Mouse (Mus musculus): ENCODE measurements around the gene Atp5b.
A peak's percentile ranks its signal among the peaks of the same experiment; 100 is the strongest.
"Not testable (repeated sequence)": the region's sequence is repeated elsewhere in the genome, so short reads cannot be mapped to it uniquely, and the experiment has no call there.

The Atp5b gene

DNA sequence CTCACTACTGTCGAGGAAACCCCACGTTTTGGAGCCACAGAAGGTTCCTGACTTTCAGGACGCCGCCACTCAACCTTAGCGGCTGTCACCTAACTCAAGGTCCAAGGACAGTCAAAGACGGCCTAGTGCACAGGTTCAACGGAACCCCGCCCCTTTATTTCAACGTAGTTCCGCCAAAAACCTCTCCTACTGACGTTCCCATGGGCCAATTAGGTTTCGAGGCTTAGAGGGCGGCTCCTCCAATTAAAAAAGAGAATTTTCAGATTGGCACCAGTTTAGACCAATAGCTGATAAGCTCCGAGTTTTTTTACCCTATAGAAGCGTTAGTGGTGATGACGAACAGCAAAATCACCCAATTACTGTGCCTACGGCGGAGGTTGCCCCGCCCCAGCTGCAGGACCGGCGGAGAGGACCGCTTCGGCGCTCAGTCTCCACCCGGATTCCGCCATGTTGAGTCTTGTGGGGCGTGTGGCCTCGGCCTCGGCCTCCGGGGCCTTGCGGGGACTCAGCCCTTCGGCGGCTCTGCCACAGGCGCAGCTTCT is at the start of gene Atp5b:
TSS of gene Atp5b (plus strand) at position 394 of the 542 bp plus-strand sequence.
- peak; percentile 94 for DNase-seq (ENCODE audit: low read depth in 2 of 2, low spot score in 2 of 2)

DNA sequence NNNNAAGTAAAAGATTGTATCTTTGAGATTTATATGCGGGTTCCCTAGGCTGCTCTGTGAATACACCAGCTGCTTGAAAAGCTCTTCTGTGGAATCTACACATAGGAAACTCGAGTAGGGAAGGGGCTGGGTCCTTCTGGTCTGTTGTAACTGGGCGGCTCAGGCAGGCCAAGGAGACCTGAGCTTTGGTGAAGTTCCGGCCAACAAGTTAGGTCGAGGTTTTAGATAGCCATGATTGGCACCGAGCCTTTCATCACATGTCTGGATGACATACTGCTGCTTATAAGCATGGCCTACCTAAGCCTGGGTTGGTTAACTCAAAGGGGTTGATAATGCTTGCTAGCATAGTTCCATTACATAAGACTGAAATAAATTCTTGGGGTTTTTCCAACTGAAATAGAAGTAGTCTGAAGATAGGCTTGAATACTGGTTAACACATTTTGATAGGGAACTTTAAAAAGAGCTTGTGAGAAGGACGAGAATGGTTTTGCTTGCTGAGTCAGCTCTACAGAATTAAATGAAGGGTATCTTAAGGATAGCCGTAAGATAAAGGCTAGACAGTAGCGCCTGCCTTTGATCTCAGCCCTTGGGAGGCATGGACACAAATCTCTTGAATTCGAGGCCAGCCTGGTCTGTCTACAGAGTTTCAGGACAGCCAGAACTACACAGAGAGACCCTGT is 46.2 kb upstream of the Atp5b start:
- no peak for DNase-seq (ENCODE audit: low read depth in 2 of 2, low spot score in 2 of 2)

DNA sequence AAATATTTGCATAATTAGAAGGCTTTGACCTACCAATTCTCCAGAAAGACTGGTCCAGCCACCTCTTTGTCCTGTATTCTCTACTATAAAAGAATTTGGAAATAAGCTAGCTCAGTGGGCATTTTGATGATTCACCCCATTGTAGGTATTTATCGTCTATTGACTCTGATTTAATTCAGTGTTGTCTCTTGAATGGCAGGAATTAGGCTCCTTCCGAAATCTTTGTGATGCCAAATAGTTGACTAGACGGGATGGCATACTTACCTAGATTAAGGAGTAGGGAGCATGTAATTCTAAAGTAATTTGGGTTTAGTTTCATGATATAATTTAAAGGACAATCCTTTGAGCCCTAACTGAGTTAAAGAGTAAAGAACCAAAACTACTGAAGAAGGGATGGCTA is 45.2 kb upstream of the Atp5b start:
- no peak for DNase-seq (ENCODE audit: low read depth in 2 of 2, low spot score in 2 of 2)

DNA sequence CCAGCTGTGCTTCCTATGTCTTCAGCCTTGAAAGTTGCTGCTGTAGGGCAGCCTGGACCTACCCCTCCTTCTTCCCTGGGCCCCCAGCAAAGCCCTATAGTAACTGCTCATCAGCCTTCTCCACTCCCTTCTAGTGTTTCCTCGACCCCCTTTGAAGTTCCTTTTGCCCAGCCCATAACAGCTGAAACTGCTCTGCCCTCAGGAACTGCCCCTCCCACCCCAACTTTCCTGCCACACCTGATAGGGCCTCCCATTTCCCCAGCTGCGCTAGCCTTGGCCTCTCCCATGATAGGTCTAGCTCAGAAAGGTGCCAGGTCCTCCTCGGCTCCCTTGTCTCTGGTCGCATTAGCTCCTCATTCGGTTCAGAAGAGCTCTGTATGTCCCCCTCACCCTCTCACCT is 43.9 kb upstream of the Atp5b start:
- DNase-seq (ENCODE audit: low read depth in 2 of 2, low spot score in 2 of 2): no peak

DNA sequence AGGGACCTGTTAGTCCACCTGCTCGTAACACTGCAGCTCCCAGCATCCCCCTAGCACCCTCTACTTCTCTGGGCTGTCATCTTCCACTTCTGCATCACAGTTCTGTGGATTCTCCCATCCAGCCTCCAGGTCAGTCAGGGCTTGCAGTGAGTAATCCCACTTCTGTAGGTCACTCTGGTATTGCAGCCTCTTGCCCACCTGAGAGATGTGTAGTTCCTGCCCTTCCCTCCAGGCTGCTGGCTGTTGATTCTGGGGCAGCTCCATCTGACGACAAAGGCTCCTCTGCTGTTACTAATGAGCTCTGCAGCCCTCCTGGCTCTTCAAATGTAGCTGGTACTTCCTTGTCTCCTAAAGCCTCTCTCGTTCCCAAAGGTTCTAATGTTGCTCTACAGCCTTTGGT is 43.2 kb upstream of the Atp5b start:
- DNase-seq (ENCODE audit: low read depth in 2 of 2, low spot score in 2 of 2): no peak

DNA sequence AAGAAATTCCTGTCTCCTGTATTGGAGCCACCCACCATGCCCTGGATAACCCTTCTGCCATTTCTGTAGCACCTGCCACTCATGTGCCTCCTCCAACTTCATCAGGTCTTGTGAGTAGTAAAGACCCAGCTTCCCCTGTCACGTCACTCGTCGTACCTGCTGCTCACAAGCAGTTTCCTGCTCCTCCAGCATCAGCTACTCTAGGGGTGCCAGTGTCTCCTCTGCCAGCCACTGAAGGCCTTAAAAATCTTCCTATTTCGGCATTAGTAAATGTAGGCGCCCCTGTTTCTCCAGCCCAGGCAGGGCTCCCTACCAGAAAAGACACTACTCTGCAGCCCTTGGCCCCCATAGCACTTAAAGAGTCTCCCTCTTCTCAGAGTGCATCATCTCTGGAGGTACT is 42.8 kb upstream of the Atp5b start:
- no peak for DNase-seq (ENCODE audit: low read depth in 2 of 2, low spot score in 2 of 2)

DNA sequence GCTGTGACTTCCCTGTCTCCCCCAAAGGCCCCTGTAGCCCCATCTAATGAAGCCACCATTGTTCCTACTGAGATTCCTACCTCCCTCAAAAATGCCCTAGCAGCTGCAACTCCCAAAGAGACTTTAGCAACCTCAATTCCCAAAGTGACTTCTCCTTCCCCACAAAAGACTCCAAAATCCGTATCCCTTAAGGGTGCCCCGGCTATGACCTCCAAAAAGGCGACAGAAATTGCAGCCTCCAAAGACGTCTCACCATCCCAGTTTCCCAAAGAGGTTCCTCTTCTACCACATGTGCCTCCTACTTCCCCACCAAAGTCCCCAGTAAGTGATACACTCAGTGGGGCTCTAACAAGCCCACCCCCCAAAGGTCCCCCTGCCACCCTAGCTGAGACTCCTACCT is 41.4 kb upstream of the Atp5b start:
- no peak for DNase-seq (ENCODE audit: low read depth in 2 of 2, low spot score in 2 of 2)

DNA sequence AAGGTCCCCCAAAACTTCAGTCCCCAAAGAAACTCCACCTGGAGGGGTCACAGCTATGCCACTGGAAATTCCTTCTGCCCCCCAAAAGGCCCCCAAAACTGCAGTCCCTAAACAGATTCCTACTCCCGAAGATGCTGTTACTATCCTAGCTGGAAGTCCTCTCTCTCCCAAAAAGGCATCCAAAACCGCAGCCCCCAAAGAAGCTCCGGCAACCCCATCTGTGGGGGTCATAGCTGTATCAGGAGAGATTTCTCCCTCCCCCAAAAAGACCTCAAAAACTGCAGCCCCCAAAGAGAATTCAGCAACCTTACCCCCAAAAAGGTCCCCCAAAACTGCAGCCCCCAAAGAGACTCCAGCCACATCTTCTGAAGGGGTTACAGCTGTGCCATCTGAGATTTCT is 40.6 kb upstream of the Atp5b start:
- DNase-seq (ENCODE audit: low read depth in 2 of 2, low spot score in 2 of 2): no peak

DNA sequence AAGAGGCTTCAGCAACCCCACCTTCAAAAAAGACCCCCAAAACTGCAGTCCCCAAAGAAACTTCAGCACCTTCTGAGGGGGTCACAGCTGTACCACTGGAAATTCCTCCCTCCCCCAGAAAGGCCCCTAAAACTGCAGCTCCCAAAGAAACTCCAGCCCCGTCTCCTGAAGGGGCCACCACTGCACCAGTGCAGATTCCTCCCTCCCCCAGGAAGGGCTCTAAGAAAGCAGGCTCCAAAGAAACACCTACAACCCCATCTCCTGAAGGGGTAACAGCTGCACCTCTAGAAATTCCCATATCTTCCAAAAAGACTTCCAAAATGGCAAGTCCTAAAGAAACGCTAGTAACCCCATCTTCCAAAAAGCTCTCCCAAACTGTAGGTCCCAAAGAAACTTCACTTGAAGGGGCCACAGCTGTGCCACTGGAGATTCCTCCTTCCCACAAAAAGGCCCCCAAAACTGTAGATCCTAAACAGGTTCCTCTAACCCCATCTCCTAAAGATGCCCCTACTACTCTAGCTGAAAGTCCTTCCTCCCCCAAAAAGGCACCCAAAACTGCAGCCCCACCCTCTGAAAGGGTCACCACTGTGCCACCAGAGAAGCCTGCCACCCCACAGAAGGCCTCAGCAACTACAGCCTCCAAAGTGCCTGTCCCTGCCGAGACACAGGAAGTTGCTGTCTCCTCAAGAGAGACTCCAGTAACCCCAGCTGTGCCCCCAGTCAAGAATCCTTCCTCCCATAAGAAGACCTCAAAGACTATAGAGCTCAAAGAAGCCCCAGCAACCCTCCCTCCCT is 39.8 kb upstream of the Atp5b start:
- DNase-seq (ENCODE audit: low read depth in 2 of 2, low spot score in 2 of 2): no peak

DNA sequence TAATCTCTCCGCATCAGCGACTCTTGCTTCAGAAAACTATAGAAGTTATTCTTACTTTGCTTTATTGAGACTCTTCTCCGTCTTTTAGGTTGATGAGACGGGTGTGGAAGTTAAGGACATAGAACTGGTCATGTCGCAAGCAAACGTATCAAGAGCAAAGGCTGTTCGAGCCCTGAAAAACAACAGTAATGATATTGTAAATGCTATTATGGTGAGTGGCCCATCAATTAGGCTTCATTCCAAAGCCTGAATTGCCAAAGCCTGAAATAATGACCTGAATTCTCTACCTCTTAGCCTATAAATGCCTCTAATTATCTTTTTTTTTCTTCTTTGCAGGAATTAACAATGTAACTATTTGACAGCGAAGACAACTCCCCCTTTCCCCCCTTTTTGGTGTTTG is 34.9 kb upstream of the Atp5b start:
- DNase-seq (ENCODE audit: low read depth in 2 of 2, low spot score in 2 of 2): no peak

DNA sequence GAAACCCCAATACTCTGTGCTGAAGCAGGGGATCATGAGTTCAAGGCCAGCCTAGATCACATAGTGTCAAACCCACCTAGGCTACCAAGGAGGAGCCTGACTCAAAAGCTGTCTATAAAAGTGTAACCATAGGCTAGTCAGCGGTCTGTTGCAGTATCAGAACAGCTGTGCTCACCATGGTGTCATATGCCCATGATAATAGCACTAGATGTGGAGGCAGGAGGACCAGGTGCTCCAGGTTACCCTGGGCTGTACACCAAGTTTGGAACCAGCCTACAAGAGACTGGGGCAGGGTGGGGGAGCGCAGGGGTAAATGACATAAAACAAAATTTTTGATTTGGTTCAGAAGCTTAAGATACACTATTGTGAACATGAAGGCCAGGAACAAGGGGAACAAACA is 33.3 kb upstream of the Atp5b start:
- no peak for DNase-seq (ENCODE audit: low read depth in 2 of 2, low spot score in 2 of 2)

DNA sequence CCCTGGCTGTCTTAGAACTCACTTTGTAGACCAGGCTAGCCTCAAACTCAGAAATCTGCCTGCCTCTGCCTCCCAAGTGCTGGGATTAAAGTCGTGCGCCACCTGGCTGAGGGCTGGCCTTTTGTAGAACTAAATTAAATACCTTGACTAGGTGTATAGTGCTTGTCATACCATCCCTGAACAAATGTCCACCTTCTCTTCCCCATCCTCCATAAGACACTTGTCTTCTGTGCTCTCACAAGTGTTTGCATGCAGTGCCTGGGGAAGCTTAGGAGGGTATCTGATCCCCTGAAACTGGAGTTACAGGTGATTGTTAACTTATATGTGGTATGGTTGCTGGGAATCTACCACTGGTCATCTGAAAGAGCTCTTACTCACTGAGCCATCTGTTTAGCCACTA is 32.7 kb upstream of the Atp5b start:
- DNase-seq (ENCODE audit: low read depth in 2 of 2, low spot score in 2 of 2): no peak

DNA sequence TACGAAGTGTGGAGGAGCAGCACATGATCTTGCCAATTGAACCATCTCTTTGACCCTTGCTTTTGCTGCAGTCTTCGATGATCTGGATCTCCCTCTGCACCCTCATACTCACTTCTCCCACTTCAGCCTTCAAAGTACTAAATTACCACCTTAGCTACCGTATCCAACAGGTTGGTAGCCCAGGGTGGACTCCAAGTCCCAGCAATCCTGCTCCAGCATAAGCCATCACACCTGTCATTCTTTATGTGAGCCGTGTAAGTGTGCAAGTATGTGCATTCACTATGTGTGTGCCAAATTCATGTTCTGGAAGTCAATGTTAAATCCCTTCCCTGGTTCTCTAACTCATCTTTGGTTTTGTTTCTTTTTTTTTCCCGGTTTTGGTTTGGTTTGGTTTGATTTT is 31.5 kb upstream of the Atp5b start:
- DNase-seq (ENCODE audit: low read depth in 2 of 2, low spot score in 2 of 2): no peak

DNA sequence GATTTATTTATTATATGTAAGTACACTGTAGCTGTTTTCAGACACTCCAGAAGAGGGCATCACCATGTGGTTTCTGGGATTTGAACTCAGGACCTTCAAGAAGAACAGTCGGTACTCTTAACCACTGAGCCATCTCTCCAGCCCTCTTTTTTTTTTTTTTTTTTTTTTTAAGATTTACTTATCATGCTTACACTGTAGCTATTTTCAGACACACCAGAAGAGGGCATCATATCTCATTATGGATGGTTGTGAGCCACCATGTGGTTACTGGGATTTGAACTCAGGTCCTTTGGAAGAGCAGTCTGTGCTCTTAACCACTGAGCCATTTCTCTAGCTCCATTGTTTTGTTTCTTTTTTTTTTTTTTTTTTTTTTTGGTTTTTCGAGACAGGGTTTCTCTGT is 30.9 kb upstream of the Atp5b start:
- DNase-seq (ENCODE audit: low read depth in 2 of 2, low spot score in 2 of 2): not testable (repeated sequence)

DNA sequence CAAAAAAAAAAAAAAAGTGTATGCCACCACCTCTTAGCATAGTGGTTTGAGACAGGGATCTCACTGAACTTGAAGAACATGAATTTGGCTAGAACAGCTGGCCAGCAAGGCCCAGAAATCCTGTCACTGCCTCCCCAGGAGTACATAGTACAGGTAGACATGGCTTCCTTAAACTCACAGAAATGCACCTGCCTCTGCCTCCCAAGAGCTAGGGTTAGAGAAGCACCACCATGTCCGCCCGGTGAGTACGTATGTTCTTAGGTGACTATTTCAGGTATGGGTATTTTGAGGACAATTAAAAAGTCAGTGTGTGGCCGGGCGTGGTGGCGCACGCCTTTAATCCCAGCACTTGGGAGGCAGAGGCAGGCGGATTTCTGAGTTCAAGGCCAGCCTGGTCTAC is 30.1 kb upstream of the Atp5b start:
- DNase-seq (ENCODE audit: low read depth in 2 of 2, low spot score in 2 of 2): no peak

DNA sequence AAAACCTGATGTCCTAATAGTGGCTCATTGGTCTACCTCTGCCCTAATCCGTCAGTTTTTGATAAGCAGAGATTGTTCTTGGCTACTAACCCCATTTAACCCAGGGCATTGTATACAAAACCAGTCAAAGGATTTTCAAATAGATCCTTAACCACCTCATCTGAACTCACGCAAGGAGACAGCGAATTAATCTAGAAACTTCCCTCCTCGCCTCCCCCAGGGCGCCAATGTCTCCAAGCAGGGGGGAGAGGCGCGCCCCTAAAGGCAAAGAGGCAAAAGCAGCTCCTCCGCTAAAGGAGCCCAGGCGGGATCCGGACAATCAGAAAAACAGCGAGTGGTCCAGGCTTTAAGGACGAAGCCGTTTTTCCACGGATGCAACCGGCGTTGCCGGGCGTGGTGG is 24.9 kb upstream of the Atp5b start:
- DNase-seq (ENCODE audit: low read depth in 2 of 2, low spot score in 2 of 2): no peak

DNA sequence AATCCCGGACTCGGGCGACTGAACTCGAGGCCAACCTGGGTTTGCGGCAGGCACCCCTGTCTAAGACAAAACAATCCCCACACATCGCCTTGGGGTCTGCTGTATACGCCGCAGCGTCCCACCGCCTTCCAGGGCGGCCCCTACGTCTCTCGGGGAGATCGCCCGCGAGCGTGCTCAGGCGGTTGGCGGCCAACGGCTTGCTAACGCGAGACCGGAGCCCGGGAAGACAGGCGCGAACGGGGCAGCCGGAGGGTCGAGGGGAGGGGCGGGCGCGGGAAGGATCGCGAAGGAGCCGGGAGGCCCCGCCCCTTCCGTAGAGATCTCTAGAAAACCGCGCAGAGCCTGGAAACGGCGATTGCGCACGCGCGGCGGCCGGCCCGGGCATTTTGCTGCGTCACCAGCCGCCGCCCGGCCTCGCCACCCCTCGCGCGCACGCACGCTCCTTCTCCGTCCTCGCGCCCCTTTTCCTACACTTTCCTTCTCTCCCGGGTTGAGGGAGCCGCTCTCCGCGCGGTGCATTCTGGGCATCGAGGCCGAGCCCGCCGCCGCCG is 24.4 kb upstream of the Atp5b start, which contains the start of gene Ptges3:
TSS of gene Ptges3 (plus strand) at position 354 of the 551 bp plus-strand sequence.
- DNase-seq (ENCODE audit: low read depth in 2 of 2, low spot score in 2 of 2): peak; percentile 91 to 92

DNA sequence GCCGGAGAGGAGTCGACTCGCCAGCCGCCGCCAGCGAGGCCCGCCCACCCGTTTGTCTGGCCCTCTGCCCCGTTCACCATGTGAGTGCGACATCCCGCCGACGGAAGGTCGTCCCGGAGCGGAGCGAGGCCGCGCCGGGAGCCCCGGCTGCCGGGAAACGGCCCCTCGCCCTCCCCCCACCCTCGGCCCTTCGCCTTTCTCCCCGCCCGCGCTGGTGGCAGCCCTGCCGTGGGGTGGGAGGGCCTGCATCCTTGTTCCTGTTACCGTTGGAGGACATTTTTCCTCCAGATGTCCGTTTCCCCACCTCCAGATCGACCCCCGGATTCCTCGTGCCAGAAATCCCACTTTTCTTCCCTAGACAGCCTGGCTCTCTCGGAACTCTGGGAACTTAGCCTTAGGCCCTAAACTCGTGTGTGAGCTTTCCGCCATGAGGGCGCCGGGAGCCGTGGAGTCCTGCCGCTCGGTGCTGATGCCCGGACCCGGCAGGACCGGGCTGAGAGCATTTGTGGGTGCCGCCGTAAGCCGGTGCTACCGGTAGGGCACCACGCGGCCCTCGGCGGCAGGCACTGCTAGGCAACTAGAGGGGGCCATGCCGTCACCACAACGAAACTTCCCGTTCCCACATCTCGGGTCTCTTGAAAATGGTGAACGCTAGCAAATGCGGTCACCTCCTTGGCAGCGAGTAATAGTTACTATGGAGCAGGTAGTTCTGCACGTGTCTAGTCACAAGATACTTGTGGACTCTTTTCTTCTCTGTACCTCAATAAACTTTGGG is 23.7 kb upstream of the Atp5b start:
- peak; percentile 57 to 63 for DNase-seq (ENCODE audit: low read depth in 2 of 2, low spot score in 2 of 2)

DNA sequence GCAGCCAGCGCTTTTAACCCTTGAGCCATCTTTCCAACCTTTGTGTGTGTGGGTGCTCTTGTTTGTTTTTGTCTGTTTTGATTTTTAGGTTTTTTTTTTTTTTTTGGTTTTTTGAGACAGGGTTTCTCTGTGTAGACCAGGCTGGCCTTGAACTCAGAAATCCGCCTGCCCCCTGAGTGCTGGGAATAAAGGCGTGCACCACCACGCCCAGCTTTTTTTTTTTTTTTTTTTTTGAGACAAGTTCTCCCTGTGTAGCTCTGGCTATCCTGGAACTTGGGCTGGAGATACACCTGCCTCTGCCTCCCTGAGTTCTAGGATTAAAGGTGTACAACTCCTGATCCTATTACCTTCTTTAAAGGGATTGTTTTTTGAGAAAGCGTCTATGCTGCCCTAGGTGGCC is 22.0 kb upstream of the Atp5b start:
- no peak for DNase-seq (ENCODE audit: low read depth in 2 of 2, low spot score in 2 of 2)

DNA sequence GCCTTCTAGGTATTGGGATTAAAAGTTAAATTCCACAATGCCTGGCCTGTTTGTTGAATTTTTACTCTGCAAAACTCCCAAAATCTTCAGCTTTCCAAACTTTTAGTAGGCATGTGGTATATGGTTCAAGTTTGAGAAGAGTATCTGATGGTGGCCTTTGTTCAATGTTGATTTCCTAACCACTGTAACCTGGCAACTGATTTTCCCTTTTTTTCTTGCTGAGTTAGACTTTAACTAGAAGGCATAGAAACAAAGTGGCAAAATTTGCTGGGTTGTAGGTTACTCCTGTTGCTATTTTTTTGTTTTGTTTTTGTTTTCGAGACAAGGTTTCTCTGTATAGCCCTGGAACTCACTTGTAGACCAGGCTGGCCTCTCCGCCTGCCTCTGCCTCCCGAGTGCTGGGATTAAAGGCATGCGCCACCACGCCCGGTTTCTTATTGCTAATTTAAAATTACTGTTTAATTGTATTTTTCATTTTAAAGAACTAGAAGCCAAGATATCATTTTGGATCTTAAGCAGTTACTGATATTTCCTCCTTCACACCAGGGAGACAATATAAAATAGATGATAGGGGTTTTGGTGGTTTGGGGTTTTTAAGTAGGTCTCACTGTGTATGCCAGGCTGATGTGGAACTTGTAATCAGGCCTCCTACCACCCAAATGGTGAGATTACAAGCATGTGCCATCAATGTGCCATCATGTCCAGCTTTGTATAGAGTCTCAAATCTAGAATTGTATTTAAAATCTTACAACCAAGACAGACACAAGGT is 20.7 kb upstream of the Atp5b start:
- no peak for DNase-seq (ENCODE audit: low read depth in 2 of 2, low spot score in 2 of 2)

DNA sequence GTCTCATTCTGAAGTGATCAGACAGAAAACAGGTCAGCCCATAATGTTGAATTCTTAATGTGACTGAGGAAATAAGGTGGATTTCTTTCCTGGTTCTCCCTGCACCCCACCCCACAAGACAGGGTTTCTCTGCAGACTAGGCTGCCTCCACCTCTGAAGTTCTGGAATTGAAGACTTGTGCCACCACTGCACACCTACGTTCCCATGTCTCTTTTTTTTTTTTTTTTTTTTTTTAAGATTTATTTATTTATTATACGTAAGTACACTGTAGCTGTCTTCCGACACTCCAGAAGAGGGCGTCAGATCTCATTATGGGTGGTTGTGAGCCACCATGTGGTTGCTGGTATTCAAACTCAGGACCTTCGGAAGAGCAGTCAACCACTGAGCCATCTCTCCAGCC is 17.0 kb upstream of the Atp5b start:
- DNase-seq (ENCODE audit: low read depth in 2 of 2, low spot score in 2 of 2): no peak
